Mouse (Mus musculus) ES-Bruce4 (cell line): ENCODE measurements around the gene Nrcam.

Experiments used
- CTCF ChIP-seq: IDR thresholded peaks from one replicate; pipeline ENCODE4 v1.8.1; 2011; ENCODE audit warnings: low read depth, low read length
- EP300 ChIP-seq: IDR thresholded peaks from 2 replicates; pipeline ENCODE4 v1.6.1; 2011; ENCODE audit warnings: low read depth, low read length; ENCODE audit not compliant: insufficient read depth
- POLR2A ChIP-seq: IDR thresholded peaks from one replicate; pipeline ENCODE4 v1.8.1; 2011; ENCODE audit warnings: low read length; ENCODE audit not compliant: insufficient read depth

GRCm38 (mm10) chr12:44304869-44305268 lies 23.8 kb upstream of the Nrcam start:
- TF ChIP-seq POLR2A (no peak), CTCF (no peak), EP300 (no peak)
